Mouse (Mus musculus) hindbrain, embryonic 15.5 days (tissue): ENCODE data around the gene Atrip. TPM values are rescaled to one million over a fixed set of nuclear protein-coding genes. Genes with fewer than 3 reads are reported as not detected.
A peak's percentile ranks its signal among the peaks of the same experiment; 100 is the strongest.

ENCODE experiments used
- ATAC-seq: fragments of 200-750 bp; cut with Nextera tagmentation; 2 replicates; pipeline ENCODE4 v1.8.0; 2017; ENCODE audit warnings: low read depth, moderate number of reproducible peaks, moderate TSS enrichment; ENCODE audit not compliant: low FRiP score
- H3K27ac ChIP-seq: fragments of 300-500 bp; sonication (generic); replicated peaks from 2 replicates; pipeline ENCODE4 v1.5.1; 2015; ENCODE audit warnings: mild to moderate bottlenecking, inconsistent platforms
- H3K27me3 ChIP-seq: fragments of 300-500 bp; sonication (generic); 2 replicates; pipeline ENCODE4 v1.6.1; 2015; ENCODE audit warnings: control low read depth, inconsistent platforms
- H3K36me3 ChIP-seq: fragments of 300-500 bp; sonication (generic); 2 replicates; pipeline ENCODE4 v1.6.1; 2015; ENCODE audit warnings: control low read depth, inconsistent platforms
- H3K4me1 ChIP-seq: fragments of 300-500 bp; sonication (generic); replicated peaks from 2 replicates; pipeline ENCODE4 v1.6.1; 2015; ENCODE audit warnings: control low read depth, inconsistent platforms
- H3K4me2 ChIP-seq: fragments of 300-500 bp; sonication (generic); 2 replicates; pipeline ENCODE4 v1.6.1; 2015; ENCODE audit warnings: moderate library complexity, mild to moderate bottlenecking, inconsistent platforms
- H3K4me3 ChIP-seq: fragments of 300-500 bp; sonication (generic); 2 replicates; pipeline ENCODE4 v1.5.1; 2015; ENCODE audit warnings: mild to moderate bottlenecking, inconsistent platforms
- H3K9ac ChIP-seq: fragments of 300-500 bp; sonication (generic); 2 replicates; pipeline ENCODE4 v1.6.1; 2015; ENCODE audit warnings: inconsistent platforms
- H3K9me3 ChIP-seq: fragments of 300-500 bp; sonication (generic); 2 replicates; pipeline ENCODE4 v1.6.1; 2016; ENCODE audit warnings: control low read depth, inconsistent platforms
- WGBS: fragments of 180-500 bp; shearing (Covaris S2); methylation state at CpG from one replicate; pipeline ENCODE4 v1.1.7; 2015; 5-methylcytosine and 5-hydroxymethylcytosine counted together
- polyA plus RNA-seq: library from polyadenylated mRNA; unstranded; fragments of >200 nt; fragmentation: Nextera tagmentation; extraction: Ambion mirVana; gene quantifications from 2 replicates; pipeline ENCODE4 v1.2.1, GENCODE M21; 2015

Gene Atrip
- polyA plus RNA-seq, 1 experiment from 2014 or later = 30.5 TPM

DNA sequence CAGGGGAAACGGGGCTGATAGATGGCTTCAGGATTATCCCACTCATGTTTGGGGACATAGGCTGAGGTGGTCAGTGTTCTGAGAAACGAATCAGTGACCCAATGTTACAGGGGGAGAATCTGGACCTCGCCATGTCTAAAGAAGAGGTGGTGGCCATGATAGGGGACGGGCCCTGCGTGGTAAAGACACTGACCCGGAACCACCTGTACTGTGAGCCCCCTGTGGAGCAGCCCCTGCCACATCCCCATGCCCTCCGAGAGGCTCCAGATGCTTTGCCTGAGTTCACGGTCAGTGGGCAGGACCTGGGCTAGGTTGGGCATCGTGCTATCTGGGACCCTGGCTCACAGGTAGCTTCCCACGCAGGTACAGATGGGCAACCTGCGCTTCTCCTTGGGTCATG, 36.3 kb upstream of the Atrip start:
- peaks cover 78% of the 10 kb centered on the region for H3K36me3 ChIP-seq
- no peak overlapping the region for H3K27ac ChIP-seq
- no peaks in the 10 kb centered on the region for H3K9me3 ChIP-seq
- no peak for ATAC-seq
- H3K4me2 ChIP-seq = no peak overlapping the region
- no peak overlapping the region for H3K4me3 ChIP-seq
- no peak overlapping the region for H3K9ac ChIP-seq
- 95% methylated on average over 11 of the region's 11 CpGs for WGBS
- H3K27me3 ChIP-seq = no peaks in the 10 kb centered on the region
- H3K4me1 ChIP-seq = no peaks in the 10 kb centered on the region

DNA sequence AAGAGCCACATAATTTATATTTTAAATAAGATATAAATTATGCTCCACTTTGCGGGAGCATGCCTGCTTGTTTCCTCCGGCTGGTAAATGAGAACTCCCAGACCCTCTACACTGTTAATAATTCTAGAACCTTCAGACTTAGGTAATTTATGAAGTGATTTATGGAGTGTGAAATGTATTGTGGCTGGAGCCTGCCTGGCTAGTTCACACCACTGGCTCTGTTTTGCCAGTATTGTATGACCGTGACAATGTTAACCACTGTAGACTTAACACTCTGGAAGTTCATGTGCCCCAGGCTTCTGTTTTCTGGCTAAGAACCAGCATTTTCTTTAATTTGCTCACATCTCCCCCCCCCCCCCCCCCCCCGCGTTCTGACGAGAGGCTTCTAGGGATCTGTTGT, 33.4 kb upstream of the Atrip start:
- no peaks in the 10 kb centered on the region for H3K9me3 ChIP-seq
- no peak overlapping the region for H3K27ac ChIP-seq
- no peak overlapping the region for H3K4me2 ChIP-seq
- no peak overlapping the region for H3K9ac ChIP-seq
- WGBS = 63% methylated on average over 6 of the region's 6 CpGs
- no peak for ATAC-seq
- H3K36me3 ChIP-seq = peaks cover 58% of the 10 kb centered on the region
- H3K4me3 ChIP-seq = no peak overlapping the region
- no peaks in the 10 kb centered on the region for H3K27me3 ChIP-seq
- H3K4me1 ChIP-seq = peaks cover 10% of the 10 kb centered on the region

DNA sequence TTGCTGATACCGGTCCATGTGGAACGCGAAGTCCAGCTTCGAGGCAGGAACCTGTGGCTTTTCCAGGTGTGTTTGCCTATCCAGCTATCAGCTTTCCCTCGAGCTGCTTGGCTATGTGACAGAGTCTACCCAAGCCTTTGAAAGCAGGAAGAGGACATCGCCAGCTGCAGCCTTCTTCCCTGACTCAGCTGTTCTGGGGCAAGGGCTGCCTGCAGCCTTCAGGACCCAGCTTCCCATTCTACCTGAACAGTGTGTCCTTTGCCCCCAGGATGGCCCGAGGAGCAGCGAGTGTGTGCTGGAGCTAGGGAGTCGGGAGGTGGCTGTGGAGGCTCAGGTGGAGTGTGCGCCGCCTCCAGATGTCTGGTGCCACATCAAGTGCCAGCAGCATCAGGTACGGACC, 31.7 kb upstream of the Atrip start:
- Histone ChIP-seq H3K9ac (no peak overlapping the region), H3K4me3 (no peak overlapping the region), H3K9me3 (no peaks in the 10 kb centered on the region), H3K36me3 (peaks cover 42% of the 10 kb centered on the region), H3K4me2 (no peak overlapping the region), H3K4me1 (peaks cover 10% of the 10 kb centered on the region), H3K27ac (no peak overlapping the region), H3K27me3 (no peaks in the 10 kb centered on the region)
- no peak for ATAC-seq
- WGBS = 91% methylated on average over 12 of the region's 12 CpGs

DNA sequence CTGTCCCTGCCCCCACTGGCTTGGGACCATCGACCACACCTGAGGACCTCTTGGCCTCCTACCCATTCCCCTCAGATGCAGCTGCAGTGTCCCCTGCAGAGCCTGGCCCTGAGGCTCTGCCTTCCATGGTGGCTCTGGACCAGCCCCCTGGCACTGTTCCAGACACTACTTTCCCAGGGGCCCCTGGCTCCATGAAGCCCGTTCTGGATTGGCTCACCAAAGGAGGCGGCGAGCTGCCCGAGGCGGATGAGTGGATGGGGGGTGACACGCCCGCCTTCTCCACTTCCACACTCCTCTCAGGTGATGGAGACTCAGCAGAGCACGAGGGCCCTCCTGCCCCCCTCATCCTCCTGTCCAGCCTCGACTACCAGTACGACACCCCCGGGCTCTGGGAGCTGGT, 31.1 kb upstream of the Atrip start:
- Histone ChIP-seq H3K4me2 (no peak overlapping the region), H3K4me3 (no peak overlapping the region), H3K9ac (no peak overlapping the region), H3K4me1 (peaks cover 10% of the 10 kb centered on the region), H3K36me3 (peaks cover 35% of the 10 kb centered on the region), H3K27ac (peak overlapping the region; percentile 23; the same call in 1 of the 2 replicates), H3K27me3 (no peaks in the 10 kb centered on the region), H3K9me3 (no peaks in the 10 kb centered on the region)
- 58% methylated on average over 12 of the region's 12 CpGs for WGBS
- no peak for ATAC-seq

DNA sequence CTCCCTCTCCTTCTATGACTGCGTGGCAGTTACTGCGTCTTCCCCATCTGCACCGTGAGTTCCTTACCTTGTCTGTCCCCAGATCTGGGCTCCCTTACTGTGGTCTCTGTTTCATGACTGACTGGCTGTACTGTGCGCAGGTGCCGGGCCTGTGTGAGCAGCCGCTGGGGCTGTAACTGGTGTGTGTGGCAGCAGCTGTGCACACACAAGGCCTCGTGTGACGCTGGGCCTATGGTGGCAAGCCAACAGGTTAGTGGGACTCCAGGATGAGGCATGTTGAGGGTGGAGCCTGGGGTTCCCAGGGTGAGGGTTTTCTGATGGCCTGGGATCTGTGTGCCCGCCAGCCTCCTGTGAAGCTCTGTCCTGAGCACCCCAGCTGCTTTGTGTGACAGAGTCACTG, 30.2 kb upstream of the Atrip start:
- H3K27ac ChIP-seq = no peak overlapping the region

DNA sequence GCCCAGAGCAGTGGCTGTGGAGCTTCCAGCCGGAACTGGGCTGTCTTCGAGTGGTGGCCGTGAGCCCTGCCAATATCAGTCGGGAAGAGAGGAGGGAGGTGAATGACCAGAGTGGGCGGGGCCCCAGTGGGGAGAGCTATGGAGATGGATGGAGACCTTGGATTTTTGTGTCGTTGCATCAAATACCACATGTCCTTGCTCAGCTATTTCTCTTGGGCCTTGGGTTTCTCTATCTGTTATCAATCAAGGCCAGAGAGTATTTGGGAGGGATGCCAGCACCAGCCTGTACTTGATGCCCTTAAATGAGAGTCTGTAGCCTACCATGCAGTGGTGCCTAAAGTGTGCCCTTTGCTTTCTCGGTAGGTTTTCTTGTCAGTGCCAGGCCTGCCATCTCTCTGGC, 29.3 kb upstream of the Atrip start:
- no peak overlapping the region for H3K4me2 ChIP-seq
- H3K4me3 ChIP-seq = no peak overlapping the region
- H3K4me1 ChIP-seq = peaks cover 25% of the 10 kb centered on the region
- H3K9ac ChIP-seq = no peak overlapping the region
- ATAC-seq = no peak
- no peak overlapping the region for H3K27ac ChIP-seq
- H3K27me3 ChIP-seq = no peaks in the 10 kb centered on the region
- H3K36me3 ChIP-seq = peaks cover 19% of the 10 kb centered on the region
- 58% methylated on average over 7 of the region's 7 CpGs for WGBS
- no peaks in the 10 kb centered on the region for H3K9me3 ChIP-seq

More for the DNA sequence above, 30.2 kb upstream of the Atrip start:
- no peaks in the 10 kb centered on the region for H3K27me3 ChIP-seq
- peaks cover 27% of the 10 kb centered on the region for H3K36me3 ChIP-seq
- H3K4me3 ChIP-seq = no peak overlapping the region
- no peak overlapping the region for H3K4me2 ChIP-seq
- H3K9ac ChIP-seq = no peak overlapping the region
- no peaks in the 10 kb centered on the region for H3K9me3 ChIP-seq
- WGBS = 83% methylated on average over 9 of the region's 9 CpGs
- ATAC-seq = no peak
- peaks cover 16% of the 10 kb centered on the region for H3K4me1 ChIP-seq

DNA sequence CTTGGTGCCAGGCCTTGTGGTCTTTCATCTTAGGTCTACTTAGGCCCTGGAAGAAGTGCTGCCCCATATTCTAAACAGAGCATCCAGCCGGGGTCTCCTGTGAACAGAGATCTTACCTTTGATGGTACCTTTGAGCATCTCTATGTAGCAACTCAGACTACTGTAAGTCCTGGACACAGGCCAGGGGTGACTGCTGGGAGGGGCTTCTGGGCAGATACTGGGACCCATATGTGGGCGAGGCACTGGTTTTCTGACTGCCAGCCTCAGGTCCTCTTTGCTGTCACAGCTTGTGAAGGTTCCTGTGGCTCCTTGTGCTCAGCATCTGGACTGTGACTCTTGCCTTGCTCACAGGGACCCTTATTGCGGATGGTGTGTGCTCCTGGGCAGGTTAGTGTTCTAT, 28.6 kb upstream of the Atrip start:
- Histone ChIP-seq H3K9ac (no peak overlapping the region), H3K27me3 (no peaks in the 10 kb centered on the region), H3K4me3 (no peak overlapping the region), H3K9me3 (no peaks in the 10 kb centered on the region), H3K4me2 (no peak overlapping the region), H3K36me3 (peaks cover 18% of the 10 kb centered on the region), H3K27ac (no peak overlapping the region), H3K4me1 (peaks cover 32% of the 10 kb centered on the region)
- ATAC-seq = no peak
- 92% methylated on average over 3 of the region's 3 CpGs for WGBS

DNA sequence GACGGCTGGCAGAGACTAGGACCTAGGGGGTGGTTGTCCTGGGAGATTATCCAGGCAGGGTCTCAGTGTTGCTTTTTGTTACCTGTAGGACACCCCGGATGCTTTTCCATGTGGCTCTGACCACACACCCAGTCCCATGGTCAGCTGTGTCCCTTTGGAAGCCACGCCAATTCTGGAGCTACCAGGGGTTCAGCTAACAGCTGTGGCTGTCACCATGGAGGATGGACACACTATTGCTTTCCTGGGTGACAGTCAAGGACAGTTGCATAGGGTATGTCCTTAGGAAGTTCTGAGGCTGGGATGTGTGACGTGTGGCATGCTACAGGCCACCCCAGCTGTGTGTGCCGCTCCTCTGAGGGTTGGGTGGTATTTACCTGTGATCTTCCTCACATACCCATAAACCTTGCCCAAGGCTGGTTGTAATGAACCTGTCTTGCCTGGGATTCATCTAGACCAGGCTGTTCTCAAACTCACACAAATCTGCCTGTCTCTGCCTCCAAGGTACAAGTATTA, 28.1 kb upstream of the Atrip start:
- Histone ChIP-seq H3K4me3 (no peak overlapping the region), H3K4me2 (no peak overlapping the region), H3K9ac (no peak overlapping the region), H3K9me3 (no peaks in the 10 kb centered on the region), H3K27me3 (no peaks in the 10 kb centered on the region), H3K4me1 (peaks cover 37% of the 10 kb centered on the region), H3K36me3 (peaks cover 18% of the 10 kb centered on the region), H3K27ac (no peak overlapping the region)
- ATAC-seq = no peak
- WGBS = 98% methylated on average over 5 of the region's 5 CpGs

DNA sequence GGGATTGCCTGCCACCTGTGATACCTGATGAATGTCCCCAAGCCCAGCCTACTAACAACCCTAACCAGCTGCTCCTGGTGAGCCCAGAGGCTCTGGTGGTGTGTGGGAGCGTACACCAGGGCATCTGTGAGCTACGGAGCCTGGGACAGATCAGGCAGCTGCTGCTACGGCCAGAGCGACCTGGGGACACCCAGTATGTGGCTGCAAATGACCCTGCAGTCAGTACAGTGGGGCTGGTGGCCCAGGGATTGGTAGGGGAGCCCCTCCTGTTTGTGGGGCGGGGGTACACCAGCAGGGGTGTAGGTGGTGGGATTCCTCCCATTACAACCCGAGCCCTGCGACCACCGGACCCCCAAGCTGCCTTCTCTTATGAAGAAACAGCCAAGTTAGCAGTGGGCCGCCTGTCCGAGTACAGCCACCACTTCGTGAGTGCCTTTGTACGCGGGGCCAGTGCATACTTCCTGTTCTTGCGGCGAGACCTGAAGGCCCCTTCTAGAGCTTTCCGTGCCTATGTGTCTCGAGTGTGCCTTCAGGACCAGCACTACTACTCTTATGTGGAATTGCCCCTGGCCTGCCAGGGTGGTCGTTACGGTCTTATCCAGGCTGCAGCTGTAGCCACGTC, 26.5 kb upstream of the Atrip start:
- Histone ChIP-seq H3K9me3 (no peaks in the 10 kb centered on the region), H3K27ac (no peak overlapping the region), H3K4me2 (no peak overlapping the region), H3K9ac (no peak overlapping the region), H3K4me1 (peaks cover 48% of the 10 kb centered on the region), H3K4me3 (no peak overlapping the region), H3K36me3 (peaks cover 6% of the 10 kb centered on the region; the same call in 1 of the 2 replicates), H3K27me3 (no peaks in the 10 kb centered on the region)
- WGBS = 88% methylated on average over 20 of the region's 20 CpGs
- ATAC-seq = no peak

DNA sequence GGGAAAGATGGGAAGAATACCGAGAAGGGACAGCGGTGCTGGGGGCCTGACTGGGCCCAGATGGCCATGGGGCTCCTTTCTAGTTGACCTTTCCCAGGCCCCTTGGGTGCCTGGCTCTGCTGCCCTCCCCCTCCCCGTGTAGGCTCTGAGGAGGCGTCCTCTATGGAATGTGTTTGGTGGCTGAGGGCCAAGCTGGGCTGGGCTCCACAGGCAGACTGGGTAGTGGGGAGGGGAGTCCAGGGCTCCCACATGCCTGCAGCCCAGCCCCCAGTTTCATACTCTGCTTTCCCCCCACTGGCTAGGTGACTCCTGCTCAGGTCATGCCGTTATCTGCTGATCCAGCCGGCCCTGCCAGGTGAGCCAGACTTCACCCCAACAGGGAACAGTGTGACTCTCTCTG, 25.0 kb upstream of the Atrip start:
- ATAC-seq = no peak

DNA sequence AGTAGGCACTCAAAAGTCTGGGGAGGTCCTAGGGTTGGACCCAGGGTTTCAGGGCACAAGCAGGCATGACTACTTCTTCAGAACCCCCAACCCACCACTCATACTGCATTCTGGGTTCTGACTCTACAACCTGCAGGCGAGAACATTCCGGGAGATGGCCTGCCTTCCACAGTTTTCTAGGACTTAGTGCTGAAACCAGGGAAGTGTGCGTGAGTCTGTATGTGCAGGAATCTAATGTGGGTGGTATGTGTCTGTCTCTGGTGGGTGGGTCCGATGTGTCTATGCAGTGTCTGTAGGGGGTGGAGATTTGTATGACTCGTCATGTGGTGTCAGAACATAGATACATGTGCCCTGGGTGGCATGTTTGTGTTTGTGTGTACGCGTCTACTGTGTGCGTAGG, 24.4 kb upstream of the Atrip start:
- H3K27ac ChIP-seq = peak overlapping the region; percentile 98
- H3K36me3 ChIP-seq = no peaks in the 10 kb centered on the region
- H3K27me3 ChIP-seq = no peaks in the 10 kb centered on the region
- no peaks in the 10 kb centered on the region for H3K9me3 ChIP-seq
- H3K9ac ChIP-seq = 0 out of 2 replicates have a peak overlapping the region, but pooled peaks have one; percentile 5
- H3K4me3 ChIP-seq = peak overlapping the region; percentile 5
- WGBS = 72% methylated on average over 8 of the region's 8 CpGs
- peaks cover 52% of the 10 kb centered on the region for H3K4me1 ChIP-seq
- no peak for ATAC-seq
- peak overlapping the region; percentile 86 for H3K4me2 ChIP-seq

More for the DNA sequence above, 25.0 kb upstream of the Atrip start:
- 43% methylated on average over 6 of the region's 6 CpGs for WGBS
- H3K27ac ChIP-seq = peak overlapping the region; percentile 98
- H3K4me3 ChIP-seq = peak overlapping the region; percentile 5
- H3K9me3 ChIP-seq = no peaks in the 10 kb centered on the region
- H3K27me3 ChIP-seq = no peaks in the 10 kb centered on the region
- peak overlapping the region; percentile 86 for H3K4me2 ChIP-seq
- H3K9ac ChIP-seq = no peak overlapping the region
- H3K4me1 ChIP-seq = peaks cover 50% of the 10 kb centered on the region
- H3K36me3 ChIP-seq = no peaks in the 10 kb centered on the region

DNA sequence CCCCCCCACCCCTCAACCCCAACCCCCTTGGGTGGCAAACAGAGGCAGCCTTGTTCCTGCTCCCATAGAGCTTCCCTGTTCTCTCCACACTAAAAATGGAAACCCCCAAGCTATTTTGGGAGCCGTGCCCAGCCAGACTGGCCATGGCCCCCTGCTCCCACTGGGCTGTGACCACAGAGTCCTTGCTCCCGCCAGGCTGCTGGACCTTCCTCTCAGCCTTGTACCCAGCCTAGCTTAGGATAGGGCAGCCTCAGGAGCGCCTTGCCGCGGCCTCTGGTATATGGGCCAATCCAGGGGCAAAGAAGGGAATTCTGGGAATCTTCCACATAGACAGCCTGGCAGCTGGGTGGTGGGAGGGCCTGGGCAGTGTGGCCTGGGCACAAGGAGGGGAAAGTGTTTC, 23.9 kb upstream of the Atrip start:
- WGBS = 38% methylated on average over 5 of the region's 5 CpGs
- Histone ChIP-seq H3K9ac (0 out of 2 replicates have a peak overlapping the region, but pooled peaks have one; percentile 80), H3K4me3 (peak overlapping the region; percentile 5; the same call in 1 of the 2 replicates), H3K27ac (peak overlapping the region; percentile 98), H3K4me1 (peaks cover 52% of the 10 kb centered on the region), H3K9me3 (no peaks in the 10 kb centered on the region), H3K27me3 (no peaks in the 10 kb centered on the region), H3K4me2 (peak overlapping the region; percentile 86), H3K36me3 (no peaks in the 10 kb centered on the region)
- peak; percentile 28; the same call in 1 of the 2 replicates for ATAC-seq

DNA sequence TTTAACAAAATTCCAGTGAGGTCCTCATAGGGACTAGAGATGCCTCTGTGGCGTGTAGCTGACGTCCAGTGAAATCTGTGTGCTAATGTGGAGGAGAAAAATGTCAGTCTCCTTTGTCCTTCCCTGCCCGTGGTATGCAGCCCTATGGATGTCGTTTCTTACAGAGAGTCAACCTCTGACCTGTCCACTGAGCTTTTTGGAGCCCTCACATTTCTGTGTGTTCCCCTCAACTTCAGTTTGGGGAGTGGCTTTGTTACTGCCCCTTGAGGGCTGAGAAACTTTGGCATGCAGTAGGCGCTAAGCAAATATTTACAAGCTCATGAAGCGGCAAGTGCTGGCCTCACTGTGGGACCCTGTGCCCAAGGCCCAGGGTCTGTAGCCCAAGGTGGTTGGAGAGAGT, 23.4 kb upstream of the Atrip start:
- no peaks in the 10 kb centered on the region for H3K9me3 ChIP-seq
- 7% methylated on average over 6 of the region's 6 CpGs for WGBS
- H3K27me3 ChIP-seq = no peaks in the 10 kb centered on the region
- H3K9ac ChIP-seq = peak overlapping the region; percentile 80
- peak overlapping the region; percentile 86 for H3K4me2 ChIP-seq
- H3K36me3 ChIP-seq = no peaks in the 10 kb centered on the region
- H3K4me3 ChIP-seq = peak overlapping the region; percentile 66
- H3K27ac ChIP-seq = peak overlapping the region; percentile 98
- H3K4me1 ChIP-seq = peaks cover 52% of the 10 kb centered on the region
- no peak for ATAC-seq
